Mouse (Mus musculus): Measurements from ENCODE around the gene S100a10. TPM values are rescaled to one million over a fixed set of nuclear protein-coding genes. Genes with fewer than 3 reads are reported as not detected.

S100a10 gene
- total RNA-seq (2014; rRNA removed) = 147 and 292 TPM in 2 replicates
- 80.0 and 88.2 TPM in 2 replicates for polyA plus RNA-seq (2012; rRNA removed)

DNA sequence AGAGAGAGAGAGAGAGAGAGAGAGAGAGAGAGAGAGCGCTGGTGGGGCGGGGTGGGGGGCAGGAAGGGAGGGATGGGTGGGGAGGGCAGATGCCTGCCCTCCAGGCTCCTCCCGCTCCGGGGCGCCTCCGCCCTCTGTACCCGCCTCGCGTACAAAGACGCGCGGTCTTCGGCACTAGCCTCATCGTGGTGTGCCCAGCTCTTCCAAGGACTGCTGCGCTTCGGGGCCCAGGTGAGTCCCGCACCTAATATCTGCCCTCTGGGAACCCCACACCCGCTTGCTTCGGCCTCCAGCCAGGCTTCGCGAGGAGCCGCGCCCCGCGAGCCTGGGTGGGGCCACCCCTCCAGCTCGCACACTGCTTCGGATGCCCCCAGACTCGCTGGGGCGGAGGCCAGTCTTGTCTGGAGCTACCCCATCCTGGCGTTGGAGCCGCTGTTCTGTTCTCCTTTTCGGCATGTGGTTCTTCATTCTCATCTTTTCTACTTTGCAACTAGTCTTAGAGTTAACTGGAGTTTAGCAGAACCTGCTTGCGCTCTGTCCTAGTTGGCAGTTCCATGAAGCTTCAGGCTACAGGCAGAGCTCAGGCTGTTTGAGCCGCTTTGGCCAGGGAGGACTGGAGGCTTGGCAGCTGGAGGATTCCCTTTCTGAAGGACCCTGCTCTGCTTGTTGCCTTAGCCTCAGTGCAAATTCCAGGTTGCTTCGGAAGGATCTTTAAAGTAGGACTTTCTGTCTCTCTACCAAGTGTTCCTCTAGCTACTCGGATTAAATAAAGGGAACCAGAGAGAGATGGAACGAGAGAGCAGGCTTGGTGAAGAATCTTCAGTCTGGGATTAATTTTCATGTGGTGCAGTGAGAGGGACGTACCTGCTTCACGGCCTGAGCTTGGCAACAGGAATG, at the start of gene S100a10:
S100a10 (plus strand) TSS at position 100 of the 897 bp plus-strand sequence.
- Histone ChIP-seq H3K36me3 (ENCODE audit: control insufficient read depth, insufficient read depth, low read length) (peaks cover 7% of the 10 kb centered on the region), H3K27me3 (ENCODE audit: control insufficient read depth, insufficient read depth, low read length) (no peaks in the 10 kb centered on the region), H3K4me3 (ENCODE audit: insufficient read depth, low read depth, low read length) (peak within 1 kb of the TSS; percentile 84), H3K27ac (replicated peaks; ENCODE audit: insufficient read depth, low read depth, low read length) (peak within 1 kb of the TSS; percentile 93), H3K4me1 (ENCODE audit: control insufficient read depth, insufficient read depth, low read length) (peaks cover 25% of the 10 kb centered on the region), H3K9ac (ENCODE audit: low read depth, low read length) (peak within 1 kb of the TSS; percentile 87), H3K79me2 (ENCODE audit: control insufficient read depth, insufficient read depth, low read length) (peaks cover 27% of the 10 kb centered on the region; the same call in 1 of the 2 replicates)
- TF ChIP-seq CTCF (IDR thresholded peaks at IDR 0.05; ENCODE audit: low read depth, low read length) (no peak), POLR2A (IDR thresholded peaks at IDR 0.05; ENCODE audit: extremely low read depth, insufficient read depth, low read length) (peak; percentile 82)
- DNase-seq (ENCODE audit: extremely low read depth, low read depth, low spot score) = peak; percentile 74
- WGBS = under 1% methylated on average over 35 of the region's 39 CpGs

DNA sequence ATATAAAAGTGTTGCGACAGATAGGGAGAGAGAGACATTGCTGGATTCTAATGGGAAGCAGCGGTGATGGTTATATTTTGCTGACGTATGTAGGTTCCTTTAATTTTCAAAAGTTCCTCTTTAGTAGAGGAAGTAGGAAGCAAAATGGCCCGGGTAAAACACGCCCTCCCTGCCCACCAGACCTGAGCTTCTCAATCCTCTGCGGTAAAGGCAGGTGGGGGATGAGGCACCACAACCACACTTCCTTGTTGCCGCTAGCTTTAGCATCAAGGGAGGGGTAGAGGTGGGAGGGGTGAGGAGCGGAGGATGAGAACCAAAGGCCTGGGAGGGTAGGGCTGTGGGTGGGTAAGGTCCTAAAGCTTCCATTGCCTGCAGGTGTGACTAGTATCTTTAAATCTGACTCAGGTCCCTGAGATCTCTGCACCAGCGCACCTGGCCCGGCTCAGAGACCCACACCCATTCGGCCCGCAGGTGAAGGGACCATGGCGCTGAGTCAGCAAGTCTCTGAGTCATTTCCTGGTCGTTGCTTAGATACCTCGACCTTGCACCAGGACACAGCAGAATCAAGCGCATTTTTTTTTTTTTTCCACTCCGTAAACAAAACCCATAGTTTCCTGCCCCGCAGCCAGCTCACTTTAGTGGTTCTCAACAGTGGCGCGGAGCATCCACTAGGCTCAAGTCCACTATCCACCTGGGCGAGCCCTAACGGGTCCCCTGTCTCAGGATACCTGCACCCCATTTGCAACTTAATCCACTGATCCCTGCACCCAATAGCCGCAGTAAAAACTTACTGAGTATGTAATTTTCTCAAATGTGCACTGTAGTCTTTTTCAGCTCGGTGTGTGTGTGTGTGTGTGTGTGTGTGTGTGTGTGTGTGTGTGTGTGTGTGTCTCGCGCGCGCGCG, 48.7 kb upstream of the S100a10 start:
- no peaks in the 10 kb centered on the region for H3K4me1 ChIP-seq (ENCODE audit: control insufficient read depth, insufficient read depth, low read length)
- no peak overlapping the region for H3K4me3 ChIP-seq (ENCODE audit: insufficient read depth, low read depth, low read length)
- no peak overlapping the region for H3K9ac ChIP-seq (ENCODE audit: low read depth, low read length)
- no peak for TF ChIP-seq CTCF (IDR thresholded peaks at IDR 0.05; ENCODE audit: low read depth, low read length)
- no peak for TF ChIP-seq POLR2A (IDR thresholded peaks at IDR 0.05; ENCODE audit: extremely low read depth, insufficient read depth, low read length)
- no peak overlapping the region for H3K27ac ChIP-seq (replicated peaks; ENCODE audit: insufficient read depth, low read depth, low read length)
- 39% methylated on average over 30 of the region's 30 CpGs for WGBS
- H3K27me3 ChIP-seq (ENCODE audit: control insufficient read depth, insufficient read depth, low read length) = no peaks in the 10 kb centered on the region
- H3K36me3 ChIP-seq (ENCODE audit: control insufficient read depth, insufficient read depth, low read length) = no peaks in the 10 kb centered on the region
- no peaks in the 10 kb centered on the region for H3K79me2 ChIP-seq (ENCODE audit: control insufficient read depth, insufficient read depth, low read length)
- peak; percentile 17 for DNase-seq (ENCODE audit: extremely low read depth, low read depth, low spot score)

DNA sequence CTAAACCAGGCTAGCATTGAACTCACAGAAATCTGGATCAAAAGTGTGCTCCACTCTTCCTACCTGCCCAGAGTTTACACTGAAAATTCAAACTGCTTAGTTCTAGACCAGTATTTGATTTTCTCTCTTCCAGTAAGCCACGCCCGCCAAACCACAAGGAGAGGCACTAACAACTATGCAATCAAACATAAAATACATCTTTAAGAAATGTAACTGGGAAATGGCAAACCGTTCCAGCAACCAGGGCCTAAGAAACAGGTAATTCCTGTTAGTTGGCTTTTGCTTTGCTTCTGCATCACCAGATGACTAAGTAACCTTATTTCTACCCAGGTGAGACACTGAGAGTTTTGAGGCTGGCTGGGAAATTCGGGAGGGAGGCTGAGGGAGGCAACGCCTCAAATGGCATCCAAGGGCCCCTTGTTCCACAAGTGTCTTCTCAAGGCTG, 48.0 kb upstream of the S100a10 start:
- WGBS = 86% methylated on average over 5 of the region's 5 CpGs
- H3K27ac ChIP-seq (replicated peaks; ENCODE audit: insufficient read depth, low read depth, low read length) = no peak overlapping the region
- DNase-seq (ENCODE audit: extremely low read depth, low read depth, low spot score) = no peak

DNA sequence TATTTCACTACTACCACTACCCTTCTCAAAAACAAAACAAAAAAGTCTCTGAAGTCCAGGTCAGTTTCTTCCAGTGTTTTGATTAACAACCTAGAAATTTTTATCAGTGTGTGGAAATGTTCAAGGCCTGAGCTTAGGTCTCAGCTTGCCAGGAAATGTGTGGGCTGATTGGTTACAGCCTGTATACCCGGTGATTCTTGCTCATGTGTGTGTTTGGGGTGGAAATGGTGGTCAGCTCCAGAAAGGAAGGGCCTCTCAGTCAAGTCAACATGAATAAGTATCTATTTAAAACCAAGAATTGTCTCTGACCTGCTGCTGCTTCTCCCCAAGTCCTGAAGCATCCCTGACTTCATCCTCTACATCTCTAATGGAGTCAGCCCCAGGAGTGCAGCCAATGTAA, 45.6 kb upstream of the S100a10 start:
- no peak overlapping the region for H3K4me3 ChIP-seq (ENCODE audit: insufficient read depth, low read depth, low read length)
- no peak for TF ChIP-seq CTCF (IDR thresholded peaks at IDR 0.05; ENCODE audit: low read depth, low read length)
- no peak for TF ChIP-seq POLR2A (IDR thresholded peaks at IDR 0.05; ENCODE audit: extremely low read depth, insufficient read depth, low read length)
- no peaks in the 10 kb centered on the region for H3K79me2 ChIP-seq (ENCODE audit: control insufficient read depth, insufficient read depth, low read length)
- no peaks in the 10 kb centered on the region for H3K36me3 ChIP-seq (ENCODE audit: control insufficient read depth, insufficient read depth, low read length)
- WGBS = 62% methylated on average over 1 of the region's 1 CpGs
- no peaks in the 10 kb centered on the region for H3K27me3 ChIP-seq (ENCODE audit: control insufficient read depth, insufficient read depth, low read length)
- H3K9ac ChIP-seq (ENCODE audit: low read depth, low read length) = no peak overlapping the region
- H3K27ac ChIP-seq (replicated peaks; ENCODE audit: insufficient read depth, low read depth, low read length) = no peak overlapping the region
- H3K4me1 ChIP-seq (ENCODE audit: control insufficient read depth, insufficient read depth, low read length) = no peaks in the 10 kb centered on the region
- no peak for DNase-seq (ENCODE audit: extremely low read depth, low read depth, low spot score)

More for the DNA sequence above, 48.0 kb upstream of the S100a10 start:
- no peak overlapping the region for H3K9ac ChIP-seq (ENCODE audit: low read depth, low read length)
- H3K27me3 ChIP-seq (ENCODE audit: control insufficient read depth, insufficient read depth, low read length) = no peaks in the 10 kb centered on the region
- no peaks in the 10 kb centered on the region for H3K79me2 ChIP-seq (ENCODE audit: control insufficient read depth, insufficient read depth, low read length)
- H3K4me3 ChIP-seq (ENCODE audit: insufficient read depth, low read depth, low read length) = no peak overlapping the region
- no peaks in the 10 kb centered on the region for H3K4me1 ChIP-seq (ENCODE audit: control insufficient read depth, insufficient read depth, low read length)
- H3K36me3 ChIP-seq (ENCODE audit: control insufficient read depth, insufficient read depth, low read length) = no peaks in the 10 kb centered on the region
- TF ChIP-seq CTCF (IDR thresholded peaks at IDR 0.05; ENCODE audit: low read depth, low read length) (no peak), POLR2A (IDR thresholded peaks at IDR 0.05; ENCODE audit: extremely low read depth, insufficient read depth, low read length) (no peak)

DNA sequence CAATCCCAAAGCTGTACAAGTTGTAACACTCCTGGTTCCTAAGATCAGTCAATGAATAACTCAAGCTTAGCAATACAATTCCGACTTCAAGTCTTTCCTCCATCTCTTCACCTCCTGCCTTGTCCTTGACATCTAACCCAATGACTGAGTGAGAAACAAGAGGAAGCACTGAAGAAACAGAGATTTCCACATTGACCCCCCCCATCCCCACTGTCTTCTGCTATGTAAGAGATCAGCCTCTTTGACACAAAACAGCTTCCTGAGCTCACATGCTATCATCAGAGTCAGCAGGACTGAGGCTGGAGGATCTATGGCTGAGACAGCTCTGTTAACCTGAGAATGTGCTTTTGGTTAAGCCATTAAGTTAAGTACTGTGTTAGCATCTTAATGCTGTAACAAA, 43.8 kb upstream of the S100a10 start:
- H3K79me2 ChIP-seq (ENCODE audit: control insufficient read depth, insufficient read depth, low read length) = no peaks in the 10 kb centered on the region
- no peak for TF ChIP-seq CTCF (IDR thresholded peaks at IDR 0.05; ENCODE audit: low read depth, low read length)
- no peak for TF ChIP-seq POLR2A (IDR thresholded peaks at IDR 0.05; ENCODE audit: extremely low read depth, insufficient read depth, low read length)
- H3K4me1 ChIP-seq (ENCODE audit: control insufficient read depth, insufficient read depth, low read length) = no peaks in the 10 kb centered on the region
- no peaks in the 10 kb centered on the region for H3K27me3 ChIP-seq (ENCODE audit: control insufficient read depth, insufficient read depth, low read length)
- H3K27ac ChIP-seq (replicated peaks; ENCODE audit: insufficient read depth, low read depth, low read length) = no peak overlapping the region
- H3K9ac ChIP-seq (ENCODE audit: low read depth, low read length) = no peak overlapping the region
- H3K4me3 ChIP-seq (ENCODE audit: insufficient read depth, low read depth, low read length) = no peak overlapping the region
- no peak for DNase-seq (ENCODE audit: extremely low read depth, low read depth, low spot score)
- no peaks in the 10 kb centered on the region for H3K36me3 ChIP-seq (ENCODE audit: control insufficient read depth, insufficient read depth, low read length)
- WGBS = 68% methylated on average over 1 of the region's 1 CpGs
